Mouse (Mus musculus) CH12.LX (cell line): ENCODE data around the gene Tmod3.

ENCODE experiments used
- CTCF ChIP-seq, 2 experiments: IDR thresholded peaks in 1 of 2; conservative IDR thresholded peaks in 1 of 2; 2 replicates each; pipeline ENCODE4 v1.5.1; 2011 to 2012; ENCODE audit warnings: low read depth in 2 of 2, low read length in 2 of 2, improper control_type of control experiment in 1 of 2, inconsistent platforms in 1 of 2, mild to moderate bottlenecking in 1 of 2, moderate library complexity in 1 of 2
- POLR2A ChIP-seq: IDR thresholded peaks from 2 replicates; pipeline ENCODE4 v1.6.1; 2011; ENCODE audit warnings: low read depth, mild to moderate bottlenecking, improper control_type of control experiment, low read length
- RAD21 ChIP-seq: IDR thresholded peaks from 2 replicates; pipeline ENCODE4 v1.6.1; 2011; ENCODE audit warnings: low read depth, mild to moderate bottlenecking, low read length, improper control_type of control experiment, moderate library complexity
- SMC3 ChIP-seq: IDR thresholded peaks from 2 replicates; pipeline ENCODE4 v1.6.1; 2011; ENCODE audit warnings: low read depth, low read length, improper control_type of control experiment

DNA sequence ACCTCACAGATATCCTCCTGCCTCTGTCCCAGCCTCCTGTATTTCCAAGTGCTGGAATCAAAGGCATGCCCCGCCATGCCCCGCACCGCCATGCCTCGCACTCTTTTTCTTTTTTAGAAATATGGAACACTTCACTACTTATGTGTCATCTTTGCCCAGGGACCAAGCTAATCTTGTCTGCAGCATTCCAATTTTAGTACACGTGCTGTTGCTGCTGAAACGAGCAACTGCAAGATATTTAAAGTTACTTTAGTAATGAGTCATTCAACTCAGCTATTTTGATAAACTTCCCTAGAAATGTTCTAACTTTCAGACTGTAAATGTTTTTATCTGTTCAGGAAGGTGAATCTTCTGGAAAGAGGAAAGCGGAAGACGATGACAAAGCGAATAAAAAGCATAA, 93.6 kb downstream of the Tmod3 start:
- no peak for TF ChIP-seq POLR2A
- TF ChIP-seq RAD21: no peak
- no peak for TF ChIP-seq SMC3
- no peak for TF ChIP-seq CTCF (conservative IDR thresholded peaks at IDR 0.05 in 1 of 2, IDR thresholded peaks at IDR 0.05 in 1 of 2; ENCODE audit: low read depth in 2 of 2, low read length in 2 of 2)
